Mouse (Mus musculus) liver, postnatal 0 days (tissue): ENCODE results near the gene Preb.

Experiments used
- CTCF ChIP-seq: sonication (generic); IDR thresholded peaks from 2 replicates; pipeline ENCODE4 v1.5.1; 2016; ENCODE audit warnings: antibody characterized with exemption, low read depth
- EP300 ChIP-seq: IDR thresholded peaks from 2 replicates; pipeline ENCODE4 v1.6.1; 2016; ENCODE audit warnings: antibody characterized with exemption, low read depth, mild to moderate bottlenecking

- TF ChIP-seq CTCF, result no peak
- TF ChIP-seq EP300, result no peak
Observed at GRCm38 (mm10) chr5:30969440-30969839, 9.3 kb upstream of the Preb start.
